8 mouse cellular contexts compared by ENCODE assay signal in genomic region chr3:144689236-144689635, GRCm38 (mm10). TPM values are rescaled to one million over a fixed set of nuclear protein-coding genes. Genes with fewer than 3 reads are reported as not detected.
DNase-seq lines count a peak whose midpoint lies in the region; ATAC-seq and TF ChIP-seq lines count a peak whose summit lies in the region.

No protein-coding gene starts in this region.

- peaks cover 76% of the 10 kb centered on the region for H3K36me3 ChIP-seq in heart, embryonic 13.5 days
- H3K36me3 ChIP-seq in forebrain, postnatal 0 days (ENCODE audit: insufficient read depth) = peaks cover 25% of the 10 kb centered on the region
- peaks cover 30% of the 10 kb centered on the region for H3K36me3 ChIP-seq in midbrain, postnatal 0 days (ENCODE audit: insufficient read depth, low read length)

- H3K27me3 ChIP-seq in heart, embryonic 13.5 days (replicated peaks) = no peaks in the 10 kb centered on the region
- H3K27me3 ChIP-seq in forebrain, postnatal 0 days (ENCODE audit: insufficient read depth, low read length) = no peaks in the 10 kb centered on the region
- H3K27me3 ChIP-seq in midbrain, postnatal 0 days (ENCODE audit: insufficient read depth, low read length) = no peaks in the 10 kb centered on the region

- peak; percentile 78; the same call in 1 of the 2 replicates for ATAC-seq in heart, embryonic 13.5 days (ENCODE audit: extremely low read depth, insufficient number of reproducible peaks, low FRiP score, low TSS enrichment)
- peak; percentile 67 for ATAC-seq in forebrain, postnatal 0 days
- ATAC-seq in midbrain, postnatal 0 days (ENCODE audit: low FRiP score) = no peak

- peaks cover 5% of the 10 kb centered on the region; the same call in 1 of the 2 replicates for H3K4me1 ChIP-seq in heart, embryonic 13.5 days
- no peaks in the 10 kb centered on the region for H3K4me1 ChIP-seq in forebrain, postnatal 0 days (ENCODE audit: insufficient read depth)
- H3K4me1 ChIP-seq in midbrain, postnatal 0 days (ENCODE audit: insufficient read depth, low read length) = no peaks in the 10 kb centered on the region

- no peak for TF ChIP-seq CTCF in forebrain, postnatal 0 days (IDR thresholded peaks at IDR 0.05; ENCODE audit: low read depth)
- peak; percentile 24 for TF ChIP-seq CTCF in midbrain, postnatal 0 days (IDR thresholded peaks at IDR 0.05)

- H3K4me3 ChIP-seq in heart, embryonic 13.5 days = no peak overlapping the region
- H3K4me3 ChIP-seq in forebrain, postnatal 0 days (ENCODE audit: low read depth, low read length) = no peak overlapping the region
- H3K4me3 ChIP-seq in midbrain, postnatal 0 days (ENCODE audit: low read depth, low read length) = no peak overlapping the region

- H3K27ac ChIP-seq in heart, embryonic 13.5 days (replicated peaks) = no peak overlapping the region
- H3K27ac ChIP-seq in forebrain, postnatal 0 days (ENCODE audit: low read depth, low read length) = no peak overlapping the region
- H3K27ac ChIP-seq in midbrain, postnatal 0 days (ENCODE audit: low read depth, low read length) = no peak overlapping the region

- intact Hi-C loops in heart, postnatal 25 days (cut with DNase I) = no loop called here

- H3K9ac ChIP-seq in heart, embryonic 13.5 days = no peak overlapping the region
- no peak overlapping the region for H3K9ac ChIP-seq in forebrain, postnatal 0 days
- no peak overlapping the region for H3K9ac ChIP-seq in midbrain, postnatal 0 days (replicated peaks; ENCODE audit: low read length, poor library complexity, severe bottlenecking)

- H3K9me3 ChIP-seq in heart, embryonic 13.5 days = no peaks in the 10 kb centered on the region
- H3K9me3 ChIP-seq in forebrain, postnatal 0 days (ENCODE audit: low read length) = no peaks in the 10 kb centered on the region
- H3K9me3 ChIP-seq in midbrain, postnatal 0 days (ENCODE audit: low read length) = no peaks in the 10 kb centered on the region

- 23% methylated on average over 11 of the region's 11 CpGs for WGBS in heart, embryonic 13.5 days
- WGBS in forebrain, postnatal 0 days = 16% methylated on average over 11 of the region's 11 CpGs
- WGBS in midbrain, postnatal 0 days = 20% methylated on average over 11 of the region's 11 CpGs

- no peak overlapping the region for H3K4me2 ChIP-seq in heart, embryonic 13.5 days
- no peak overlapping the region for H3K4me2 ChIP-seq in forebrain, postnatal 0 days (ENCODE audit: low read depth)
- no peak overlapping the region for H3K4me2 ChIP-seq in midbrain, postnatal 0 days (ENCODE audit: low read depth, low read length, poor library complexity, severe bottlenecking)

- DNase-seq in heart, postnatal 25 days (ENCODE audit: low spot score) = no peak
- DNase-seq in adrenal gland, postnatal 25 days = peak; percentile 43
- DNase-seq in forebrain, postnatal 0 days = no peak
- peak; percentile 90 for DNase-seq in liver
- DNase-seq in midbrain, postnatal 0 days (ENCODE audit: low spot score) = peak; percentile 33
- DNase-seq in frontal cortex, postnatal 14 days (ENCODE audit: low spot score in 2 of 2) = no peak
- no peak for DNase-seq in cerebellum, postnatal 4 days (ENCODE audit: low spot score in 2 of 2)

RNA-seq across cellular contexts. Expression of gene Sh3glb1, which starts 30.9 kb away (rescaled TPM):
- polyA plus RNA-seq in heart, embryonic 13.5 days (2015; fragmentation: Nextera tagmentation; extraction: Ambion mirVana) = 124 and 134 TPM in 2 replicates
- 100 to 1,000 TPM; 330 to 353 TPM for total RNA-seq in heart, postnatal 25 days (2021)
- 180 and 199 TPM in 2 replicates for total RNA-seq in adrenal gland, postnatal 25 days (2021)
- 103 and 118 TPM in 2 replicates for total RNA-seq in forebrain, postnatal 0 days (2014; rRNA removed)
- polyA plus RNA-seq in forebrain, postnatal 0 days (2015; fragmentation: Nextera tagmentation; extraction: Ambion mirVana) = 104 and 128 TPM in 2 replicates
- 96.5 and 111 TPM in 2 replicates for total RNA-seq in midbrain, postnatal 0 days (2014; rRNA removed)
- polyA plus RNA-seq in midbrain, postnatal 0 days (2015; fragmentation: Nextera tagmentation; extraction: Ambion mirVana) = 109 and 130 TPM in 2 replicates

Comparison
In these comparisons a context has a peak if more than half of its experiments do, and no peak if none do; other contexts are left out.
1. DNase-seq: peak in adrenal gland, postnatal 25 days (single experiment), liver (single experiment) and midbrain, postnatal 0 days (single experiment); none in heart, postnatal 25 days (single experiment), forebrain, postnatal 0 days (single experiment), frontal cortex, postnatal 14 days (0 of 2) and cerebellum, postnatal 4 days (0 of 2).